Mouse (Mus musculus) inflammation-experienced regulatory T-cells, adult 6 months (primary cell): Measurements from ENCODE around the gene Itpkb. TPM values are rescaled to one million over a fixed set of nuclear protein-coding genes. Genes with fewer than 3 reads are reported as not detected.
A peak's percentile ranks its signal among the peaks of the same experiment; 100 is the strongest.

Experiments used
- ATAC-seq: one replicate; pipeline ENCODE4 v1.8.0; 2017
- polyA plus RNA-seq, 3 experiments: library from polyadenylated mRNA; unstranded; fragments of 100-300 nt; shearing (Covaris generic); gene quantifications; one replicate each; pipeline ENCODE4 v1.2.1; 2017

Itpkb gene
- 10 to 100 TPM; 25.3 to 58.2 (median 55.2) TPM for polyA plus RNA-seq

GRCm38 (mm10) chr1:180330145-180330706 is at the start of gene Itpkb:
Gene Itpkb, plus strand, starts transcription at chr1:180330485.
- ATAC-seq: peak; percentile 78

- no peak for ATAC-seq
Observed at GRCm38 (mm10) chr1:180282581-180282980, 47.7 kb upstream of the Itpkb start.

GRCm38 (mm10) chr1:180283813-180284768 is 46.2 kb upstream of the Itpkb start:
- no peak for ATAC-seq

GRCm38 (mm10) chr1:180286081-180286831 is 44.0 kb upstream of the Itpkb start:
- no peak for ATAC-seq

- ATAC-seq: no peak
Observed at GRCm38 (mm10) chr1:180288227-180288626, 42.1 kb upstream of the Itpkb start.

- no peak for ATAC-seq
Observed at GRCm38 (mm10) chr1:180288872-180289468, 41.3 kb upstream of the Itpkb start.

- no peak for ATAC-seq
Observed at GRCm38 (mm10) chr1:180289788-180290187, 40.5 kb upstream of the Itpkb start.

- ATAC-seq: no peak
Observed at GRCm38 (mm10) chr1:180290358-180290757, 39.9 kb upstream of the Itpkb start.

- ATAC-seq: peak; percentile 93
Observed at GRCm38 (mm10) chr1:180296088-180296487, 34.2 kb upstream of the Itpkb start.

- ATAC-seq: no peak
Observed at GRCm38 (mm10) chr1:180299697-180300096, 30.6 kb upstream of the Itpkb start.

GRCm38 (mm10) chr1:180300292-180300691 is 30.0 kb upstream of the Itpkb start:
- no peak for ATAC-seq

GRCm38 (mm10) chr1:180300997-180301396 is 29.3 kb upstream of the Itpkb start:
- ATAC-seq: no peak

- ATAC-seq: no peak
Observed at GRCm38 (mm10) chr1:180302253-180303120, 27.8 kb upstream of the Itpkb start.

GRCm38 (mm10) chr1:180303600-180303999 is 26.7 kb upstream of the Itpkb start:
- peak; percentile 83 for ATAC-seq

- no peak for ATAC-seq
Observed at GRCm38 (mm10) chr1:180306889-180307288, 23.4 kb upstream of the Itpkb start.

- ATAC-seq: no peak
Observed at GRCm38 (mm10) chr1:180307661-180308060, 22.6 kb upstream of the Itpkb start.

- no peak for ATAC-seq
Observed at GRCm38 (mm10) chr1:180308897-180309296, 21.4 kb upstream of the Itpkb start.

- no peak for ATAC-seq
Observed at GRCm38 (mm10) chr1:180312286-180312685, 18.0 kb upstream of the Itpkb start.

GRCm38 (mm10) chr1:180312792-180313311 is 17.4 kb upstream of the Itpkb start:
- peak; percentile 44 for ATAC-seq

- ATAC-seq: peak; percentile 81
Observed at GRCm38 (mm10) chr1:180313517-180314440, 16.5 kb upstream of the Itpkb start.
